Mouse (Mus musculus): ENCODE data around the gene Theg. TPM values are rescaled to one million over a fixed set of nuclear protein-coding genes. Genes with fewer than 3 reads are reported as not detected.

Theg gene
- total RNA-seq, 2 experiments from 2014 or later: not detected

DNA sequence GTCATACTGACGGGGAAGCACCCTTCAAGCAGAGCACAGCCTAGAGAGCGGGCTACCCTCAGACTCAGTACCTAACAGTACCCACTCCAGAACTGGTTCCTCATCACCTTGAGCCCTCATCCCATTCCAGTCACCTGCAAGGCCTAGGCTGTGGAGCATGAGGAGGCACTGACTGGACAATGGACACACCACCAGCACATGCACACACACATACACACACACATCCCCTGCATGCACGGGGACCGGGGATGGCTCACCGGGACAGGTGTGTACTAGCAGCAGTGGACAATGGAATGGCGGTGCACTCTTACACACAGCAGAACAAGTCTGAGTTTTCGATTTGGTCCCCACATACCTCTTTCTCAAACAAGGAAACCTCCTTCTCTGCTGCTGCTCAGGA, 49.9 kb downstream of the Theg start:
- DNase-seq: no peak

GRCm38 (mm10) chr10:79536461-79537080, 50.6 kb downstream of the Theg start:
- no peak for DNase-seq

- no peak for DNase-seq
Measured at GRCm38 (mm10) chr10:79535431-79535830, 51.7 kb downstream of the Theg start.

- DNase-seq: no peak
Measured at GRCm38 (mm10) chr10:79534426-79534825, 52.7 kb downstream of the Theg start.

- peak; percentile 92 for DNase-seq
Measured at GRCm38 (mm10) chr10:79533126-79533911, 53.8 kb downstream of the Theg start, which contains the start of gene Plpp2. Gene Plpp2 (minus strand): TSS chr10:79533796.

- DNase-seq: no peak
Measured at GRCm38 (mm10) chr10:79532678-79533077, 54.5 kb downstream of the Theg start.

GRCm38 (mm10) chr10:79531593-79531992, 55.5 kb downstream of the Theg start:
- DNase-seq: no peak

DNA sequence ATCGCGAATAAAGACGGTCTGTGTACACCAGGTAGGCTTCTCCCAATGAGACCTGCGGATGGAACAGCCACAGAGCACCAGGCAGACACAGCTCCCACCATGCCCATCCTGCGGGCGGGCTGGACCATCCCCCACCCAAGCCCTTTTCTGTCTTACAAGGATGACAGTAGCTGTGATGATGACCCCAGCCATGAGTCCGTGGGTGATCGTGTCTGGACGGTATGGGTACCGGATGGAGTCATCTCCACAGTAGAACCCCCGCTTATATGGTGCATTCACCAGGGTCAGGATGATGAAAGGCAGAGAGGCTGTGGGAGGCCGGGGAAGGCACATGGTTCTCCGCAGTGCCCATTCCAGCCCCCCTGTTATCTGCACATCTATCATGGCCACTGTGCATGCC, 56.4 kb downstream of the Theg start:
- no peak for DNase-seq

DNA sequence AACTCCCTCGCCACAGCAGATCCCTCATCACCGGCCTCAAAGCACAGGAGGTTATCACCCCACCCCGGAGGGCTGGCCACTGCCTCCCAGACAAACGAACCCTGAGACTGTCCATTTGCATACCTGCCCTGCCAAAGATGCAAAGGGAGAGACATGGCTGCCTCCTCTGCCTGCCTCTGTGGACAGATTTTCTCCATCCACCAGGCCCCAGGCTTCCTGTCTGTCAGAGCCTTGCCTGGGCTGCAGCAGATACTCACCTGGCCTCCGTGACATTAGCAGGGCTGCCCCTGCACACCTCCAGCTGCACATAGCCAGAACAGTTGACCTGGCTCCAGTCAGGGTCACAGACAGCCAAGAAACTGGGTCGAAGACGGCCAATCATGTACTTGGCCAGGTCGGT, 56.9 kb downstream of the Theg start:
- DNase-seq: no peak

DNA sequence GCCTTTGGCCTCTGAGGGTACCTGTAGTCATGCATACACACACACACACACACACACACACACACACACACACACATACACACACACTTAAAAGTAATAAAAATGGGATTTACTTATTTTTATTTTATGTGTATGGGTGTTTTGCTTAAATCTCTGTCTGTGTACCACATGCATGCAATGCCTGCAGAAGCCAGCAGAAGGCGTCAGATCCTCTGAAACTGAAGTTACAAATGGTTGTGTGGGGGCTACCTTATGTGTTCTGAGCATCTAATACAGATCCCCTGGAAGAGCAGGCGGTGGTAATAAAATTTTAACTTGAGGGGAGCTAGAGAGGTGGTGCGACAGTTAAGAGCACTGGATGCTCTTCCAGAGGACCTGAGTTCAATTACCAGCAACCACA, 59.0 kb downstream of the Theg start:
- DNase-seq: no peak

DNA sequence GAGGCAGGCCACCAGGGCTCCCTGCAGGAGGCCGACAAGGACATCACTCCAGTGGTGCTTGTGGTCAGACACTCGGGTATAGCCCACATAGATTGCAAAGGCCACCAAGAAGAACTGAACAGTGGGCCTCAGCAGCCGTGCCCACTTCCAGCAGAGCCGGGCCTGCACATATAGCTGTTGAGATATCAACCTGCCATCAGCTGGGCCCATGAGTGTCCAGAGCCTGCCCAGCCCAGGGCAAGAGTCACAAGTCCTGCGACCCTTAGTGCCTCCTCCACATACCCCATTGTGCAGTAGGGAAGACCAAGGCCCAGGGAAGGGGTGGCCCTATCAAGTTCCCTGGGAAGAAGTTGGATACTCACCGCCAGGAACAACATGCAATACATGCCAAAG, 59.7 kb downstream of the Theg start:
- no peak for DNase-seq

- no peak for DNase-seq
Measured at GRCm38 (mm10) chr10:79526661-79527452, 60.3 kb downstream of the Theg start.

Small RNA genes lying within 50 kb of the gene (microRNA-seq; reads per million reads assigned to microRNA genes)
- not detected for gene Mir6909

Other genes with a start within 250 kb of the Theg start
- gene Vmn2r82, start 230.8 kb downstream of the Theg start, total RNA-seq (2021): not detected
- not detected for gene Vmn2r83, start 118.6 kb downstream of the Theg start, total RNA-seq (2021)
- gene Plpp2, start 53.5 kb downstream of the Theg start, total RNA-seq (2021): 10 to 100 TPM; 20.2 to 38.2 TPM
- 10 to 100 TPM; 30.4 to 33.4 TPM for gene Mier2, start 32.1 kb downstream of the Theg start, total RNA-seq (2021)
- under 1 TPM; 0.16 to 0.30 TPM for gene C2cd4c, start 26.7 kb upstream of the Theg start, total RNA-seq (2021)
- 1 to 10 TPM; 3.0 to 5.2 TPM for gene Shc2, start 50.6 kb upstream of the Theg start, total RNA-seq (2021)
- not detected for gene Odf3l2, start 58.4 kb upstream of the Theg start, total RNA-seq (2021)
- not detected for gene Madcam1, start 77.2 kb upstream of the Theg start, total RNA-seq (2021)
- gene Tpgs1, start 82.0 kb upstream of the Theg start, total RNA-seq (2021): 10 to 100 TPM; 31.6 to 39.0 TPM
- gene Cdc34, start 94.9 kb upstream of the Theg start, total RNA-seq (2021): 10 to 100 TPM; 75.0 to 79.9 TPM
- 1 to 10 TPM in 1 of 2 experiments, under 1 TPM in 1; 0.86 to 1.0 TPM for gene Gzmm, start 101.7 kb upstream of the Theg start, total RNA-seq (2021)
- 100 to 1,000 TPM; 558 to 568 TPM for gene Bsg, start 117.2 kb upstream of the Theg start, total RNA-seq (2021)
- gene Hcn2, start 129.3 kb upstream of the Theg start, total RNA-seq (2021): 1 to 10 TPM; 4.3 to 6.0 TPM
- gene Polrmt, start 159.2 kb upstream of the Theg start, total RNA-seq (2021): 10 to 100 TPM; 51.1 to 58.0 TPM
- not detected for gene Fgf22, start 167.7 kb upstream of the Theg start, total RNA-seq (2021)
- gene Rnf126, start 179.6 kb upstream of the Theg start, total RNA-seq (2021): 10 to 100 TPM; 53.0 to 55.2 TPM
- 10 to 100 TPM; 11.3 to 22.9 TPM for gene Fstl3, start 189.9 kb upstream of the Theg start, total RNA-seq (2021)
- gene Prss57, start 203.6 kb upstream of the Theg start, total RNA-seq (2021): not detected
- gene Palm, start 206.2 kb upstream of the Theg start, total RNA-seq (2021): 10 to 100 TPM; 75.4 to 93.7 TPM
- gene Misp, start 233.7 kb upstream of the Theg start, total RNA-seq (2021): under 1 TPM in 1 of 2 experiments, not detected in 1; 0.43 TPM